Mouse (Mus musculus) kidney, postnatal 0 days (tissue): Measurements from ENCODE around the gene Ssbp1. TPM values are rescaled to one million over a fixed set of nuclear protein-coding genes. Genes with fewer than 3 reads are reported as not detected.

Experiments
- ATAC-seq: fragments of 200-750 bp; cut with Nextera tagmentation; replicated peaks from 2 replicates; pipeline ENCODE4 v1.8.0; 2017; ENCODE audit warnings: low read depth, moderate number of reproducible peaks, moderate TSS enrichment, moderate library complexity; ENCODE audit not compliant: low FRiP score
- DNase-seq: peaks from one replicate; pipeline ENCODE4 v3.0.0-alpha.2; 2016; ENCODE audit warnings: low spot score
- H3K27ac ChIP-seq: fragments of 300-500 bp; sonication (generic); 2 replicates; pipeline ENCODE4 v1.5.1; 2014; ENCODE audit warnings: mild to moderate bottlenecking
- H3K27me3 ChIP-seq: fragments of 300-500 bp; sonication (generic); 2 replicates; pipeline ENCODE4 v1.6.1; 2014; ENCODE audit warnings: low read length, mixed read lengths; ENCODE audit not compliant: insufficient read depth
- H3K36me3 ChIP-seq: fragments of 300-500 bp; sonication (generic); 2 replicates; pipeline ENCODE4 v1.6.1; 2014; ENCODE audit warnings: low read length, mixed read lengths; ENCODE audit not compliant: insufficient read depth
- H3K4me1 ChIP-seq: fragments of 300-500 bp; sonication (generic); replicated peaks from 2 replicates; pipeline ENCODE4 v1.6.1; 2014; ENCODE audit warnings: antibody characterized with exemption, low read length, mixed read lengths; ENCODE audit not compliant: insufficient read depth
- H3K4me2 ChIP-seq: fragments of 300-500 bp; sonication (generic); 2 replicates; pipeline ENCODE4 v1.6.1; 2014; ENCODE audit warnings: mild to moderate bottlenecking, low read length, moderate library complexity, mixed read lengths
- H3K4me3 ChIP-seq: fragments of 300-500 bp; sonication (generic); replicated peaks from 2 replicates; pipeline ENCODE4 v1.5.1; 2014; ENCODE audit warnings: low read depth, low read length
- H3K9ac ChIP-seq: fragments of 300-500 bp; sonication (generic); 2 replicates; pipeline ENCODE4 v1.6.1; 2014; ENCODE audit warnings: low read depth, low read length
- H3K9me3 ChIP-seq: fragments of 300-500 bp; sonication (generic); replicated peaks from 2 replicates; pipeline ENCODE4 v1.6.1; 2016; ENCODE audit warnings: low read length, inconsistent platforms, mixed read lengths
- CTCF ChIP-seq: IDR thresholded peaks from 2 replicates; pipeline ENCODE4 v1.5.1; 2016; ENCODE audit warnings: antibody characterized with exemption, low read depth, mild to moderate bottlenecking, moderate library complexity
- WGBS: fragments of 180-500 bp; shearing (Covaris S2); extraction: QIAGEN DNeasy Blood & Tissue Kit; methylation state at CpG from one replicate; pipeline ENCODE4 v1.1.7; 2014; 5-methylcytosine and 5-hydroxymethylcytosine counted together
- polyA plus RNA-seq: library from polyadenylated mRNA; unstranded; fragments of >200 nt; fragmentation: Nextera tagmentation; extraction: Ambion mirVana; gene quantifications from 2 replicates; pipeline ENCODE4 v1.2.1, GENCODE M21; 2015

Gene Ssbp1
- 184 and 196 TPM in 2 replicates for polyA plus RNA-seq

DNA sequence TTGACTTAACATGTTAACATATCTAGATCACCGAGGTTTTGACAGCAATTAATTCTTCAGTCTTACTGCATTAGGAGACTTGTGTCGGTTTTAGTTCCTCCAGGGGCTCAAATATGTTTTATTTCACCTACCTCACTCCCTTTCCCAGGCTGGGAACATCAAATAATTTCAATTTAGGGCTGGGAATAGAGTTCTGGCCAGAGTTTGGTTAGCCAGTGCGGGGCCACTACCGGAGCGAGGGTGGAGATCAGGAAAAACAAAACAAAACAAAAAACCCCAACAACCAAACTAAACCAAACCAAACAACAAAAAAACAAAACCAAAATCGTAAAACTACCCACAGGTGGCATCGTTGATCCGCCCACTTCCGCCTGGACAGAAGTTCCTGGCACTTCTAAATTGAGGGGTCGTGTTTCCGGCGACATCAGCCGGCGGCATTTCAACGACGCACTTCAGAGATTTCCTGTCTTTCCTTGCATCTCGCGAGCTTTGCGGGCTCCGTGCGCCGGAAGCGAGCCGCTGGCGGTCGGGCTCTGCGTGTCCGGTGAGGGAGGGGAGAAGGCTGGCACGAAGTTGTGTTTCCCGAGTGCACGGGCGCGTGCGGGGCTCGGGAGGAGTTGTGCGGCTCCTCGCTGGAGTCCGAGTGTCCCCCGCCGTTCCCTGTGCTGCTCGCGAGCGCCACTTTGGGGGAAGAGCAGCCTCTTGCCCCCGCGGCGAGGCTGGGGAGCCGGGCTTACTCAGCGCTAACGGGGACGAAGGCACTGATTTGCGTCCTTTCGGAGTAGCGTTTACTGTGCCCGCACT is at the start of gene Ssbp1:
Gene Ssbp1 (plus strand): TSS at position 437 of the 804 bp plus-strand sequence.
- Histone ChIP-seq H3K4me3 (peak within 1 kb of the TSS; percentile 74), H3K27me3 (no peaks in the 10 kb centered on the region), H3K27ac (peak within 1 kb of the TSS; percentile 97), H3K4me2 (peak within 1 kb of the TSS; percentile 75), H3K9me3 (no peaks in the 10 kb centered on the region), H3K9ac (peak within 1 kb of the TSS; percentile 95), H3K4me1 (0 out of 2 replicates have a peak, but pooled peaks cover 3% of the 10 kb centered on the region), H3K36me3 (peaks cover 16% of the 10 kb centered on the region)
- under 1% methylated on average over 54 of the region's 54 CpGs for WGBS
- ATAC-seq = peak; percentile 99
- peak; percentile 32; the same call in 1 of the 2 replicates for TF ChIP-seq CTCF
- peak; percentile 97 for DNase-seq

DNA sequence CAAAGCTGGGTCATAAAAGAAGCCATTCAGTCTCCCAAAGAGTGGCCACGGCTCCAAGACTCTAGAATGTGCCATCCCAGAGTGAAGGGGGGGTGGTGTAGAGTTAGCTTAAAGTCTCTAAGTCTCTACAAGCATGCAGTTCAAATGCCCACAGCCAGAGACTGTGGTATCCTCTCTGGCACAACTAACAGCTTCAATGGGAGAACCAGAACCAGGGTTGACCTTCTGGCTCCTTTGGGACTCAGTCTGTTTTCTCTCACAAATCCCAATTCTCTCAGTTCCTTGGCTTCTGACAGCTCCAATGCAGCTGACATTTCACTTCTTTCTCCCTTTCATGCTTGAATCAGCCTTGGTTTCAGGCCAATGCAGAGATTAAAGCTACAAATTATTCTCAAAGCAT is 48.1 kb upstream of the Ssbp1 start:
- 70% methylated on average over 1 of the region's 1 CpGs for WGBS
- no peaks in the 10 kb centered on the region for H3K36me3 ChIP-seq
- DNase-seq = no peak
- no peak overlapping the region for H3K9ac ChIP-seq
- no peak for TF ChIP-seq CTCF
- no peaks in the 10 kb centered on the region for H3K9me3 ChIP-seq
- H3K27ac ChIP-seq = no peak overlapping the region
- no peak for ATAC-seq
- H3K4me2 ChIP-seq = no peak overlapping the region
- no peaks in the 10 kb centered on the region for H3K27me3 ChIP-seq
- no peak overlapping the region for H3K4me3 ChIP-seq
- no peaks in the 10 kb centered on the region for H3K4me1 ChIP-seq

DNA sequence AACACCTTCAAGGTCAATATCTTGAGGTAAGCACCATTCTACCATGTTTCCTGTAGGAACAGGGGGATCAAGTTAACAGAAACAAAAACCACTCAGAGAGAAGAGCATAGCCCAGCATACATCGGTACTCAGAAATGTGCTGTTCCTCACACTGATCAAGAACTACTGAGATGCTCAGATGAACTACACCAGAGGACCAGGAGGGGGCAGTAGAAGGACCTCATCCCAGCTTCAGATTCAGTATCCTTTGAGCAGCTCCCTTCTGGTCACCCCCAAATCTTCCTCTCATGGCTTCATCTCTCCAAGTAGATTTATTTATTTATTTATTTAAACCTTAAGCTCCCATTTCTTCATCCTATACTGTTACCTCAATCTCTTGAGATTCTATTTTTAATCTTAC is 47.4 kb upstream of the Ssbp1 start:
- ATAC-seq (no peak; the same call in 1 of the 2 replicates), DNase-seq (peak; percentile 28)
- TF ChIP-seq CTCF = peak; percentile 75
- WGBS = 62% methylated on average over 1 of the region's 1 CpGs
- Histone ChIP-seq H3K4me2 (no peak overlapping the region), H3K4me3 (no peak overlapping the region), H3K27me3 (no peaks in the 10 kb centered on the region), H3K9ac (no peak overlapping the region), H3K9me3 (no peaks in the 10 kb centered on the region), H3K27ac (no peak overlapping the region), H3K36me3 (no peaks in the 10 kb centered on the region), H3K4me1 (no peaks in the 10 kb centered on the region)

DNA sequence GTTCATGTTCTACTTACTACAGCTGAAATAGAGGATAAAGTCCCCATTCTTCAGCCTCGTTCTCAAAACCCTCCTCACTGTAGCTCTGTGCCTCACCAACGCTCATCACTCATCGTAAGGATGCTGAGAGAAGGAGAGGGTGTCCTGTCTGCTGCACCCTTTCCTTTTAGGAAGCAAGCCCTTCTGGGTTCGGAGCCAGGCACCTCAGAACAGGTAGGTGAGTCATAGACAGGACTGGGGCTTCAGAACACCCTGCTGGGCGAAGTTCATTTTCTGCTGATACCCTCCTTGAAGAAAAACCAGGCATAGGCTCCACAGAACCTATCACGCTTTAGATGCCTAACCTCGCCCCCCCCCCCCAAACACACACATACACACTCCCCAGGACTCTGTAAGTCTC is 43.7 kb upstream of the Ssbp1 start:
- Histone ChIP-seq H3K36me3 (no peaks in the 10 kb centered on the region), H3K4me2 (no peak overlapping the region), H3K27ac (no peak overlapping the region), H3K27me3 (no peaks in the 10 kb centered on the region), H3K9me3 (no peaks in the 10 kb centered on the region), H3K4me1 (no peaks in the 10 kb centered on the region), H3K4me3 (no peak overlapping the region), H3K9ac (no peak overlapping the region)
- no peak for ATAC-seq
- WGBS = 85% methylated on average over 7 of the region's 7 CpGs
- DNase-seq = no peak
- TF ChIP-seq CTCF = no peak

DNA sequence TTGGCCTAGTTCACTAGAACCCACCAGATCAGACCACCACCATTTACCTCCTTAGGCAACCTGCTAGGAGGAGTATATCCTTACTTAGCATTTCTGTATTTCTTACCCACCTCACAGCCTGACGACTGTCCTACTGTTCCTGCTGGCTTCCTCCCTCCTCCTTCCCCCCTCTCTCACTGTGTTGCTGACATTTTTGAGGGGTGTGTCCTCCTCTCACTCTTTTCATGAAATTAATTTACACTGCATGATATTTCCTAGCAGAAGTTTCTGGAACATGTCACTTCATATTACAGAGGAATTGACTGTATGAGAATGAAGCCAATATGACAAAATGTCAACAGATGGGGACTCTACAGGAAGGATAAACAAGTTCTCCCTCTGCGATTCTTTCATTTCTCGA is 42.5 kb upstream of the Ssbp1 start:
- ATAC-seq = no peak
- Histone ChIP-seq H3K4me2 (no peak overlapping the region), H3K4me3 (no peak overlapping the region), H3K9me3 (no peaks in the 10 kb centered on the region), H3K27me3 (no peaks in the 10 kb centered on the region), H3K36me3 (no peaks in the 10 kb centered on the region), H3K4me1 (no peaks in the 10 kb centered on the region), H3K9ac (no peak overlapping the region), H3K27ac (no peak overlapping the region)
- no peak for TF ChIP-seq CTCF
- DNase-seq = no peak
- 69% methylated on average over 3 of the region's 3 CpGs for WGBS

DNA sequence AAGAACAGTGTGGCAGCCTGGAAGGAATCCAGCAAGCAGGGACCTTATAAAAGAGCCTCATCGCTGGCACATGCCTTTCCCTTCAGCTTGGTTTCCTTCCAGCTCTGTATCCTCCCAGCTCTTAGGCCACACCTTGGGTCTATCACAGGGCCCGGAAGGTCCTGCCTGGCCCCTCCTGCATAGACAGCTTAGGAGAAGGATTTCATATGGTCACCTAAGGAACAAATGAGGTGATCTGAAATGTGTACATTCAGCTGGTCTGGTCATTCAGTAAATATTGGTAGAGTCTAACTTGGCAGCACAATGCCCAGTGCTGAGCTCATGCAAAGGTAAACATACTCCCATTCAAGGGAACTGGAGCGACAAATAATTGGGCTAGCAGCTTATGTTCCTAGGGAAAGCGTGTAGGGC is 41.6 kb upstream of the Ssbp1 start:
- H3K4me1 ChIP-seq = 0 out of 2 replicates have a peak, but pooled peaks cover under 1% of the 10 kb centered on the region
- no peak overlapping the region for H3K4me2 ChIP-seq
- no peaks in the 10 kb centered on the region for H3K36me3 ChIP-seq
- H3K9ac ChIP-seq = no peak overlapping the region
- H3K4me3 ChIP-seq = no peak overlapping the region
- WGBS = 65% methylated on average over 4 of the region's 4 CpGs
- no peak overlapping the region for H3K27ac ChIP-seq
- H3K27me3 ChIP-seq = no peaks in the 10 kb centered on the region
- no peaks in the 10 kb centered on the region for H3K9me3 ChIP-seq
- ATAC-seq (0 out of 2 replicates have a peak, but pooled peaks have one; percentile 27), DNase-seq (no peak)
- no peak for TF ChIP-seq CTCF
